Mouse (Mus musculus) heart, adult 2 months (tissue): Measurements from ENCODE around the gene 1700029H14Rik.

Experiments
- CTCF ChIP-seq: fragments of 200-600 bp; IDR thresholded peaks from 2 replicates; pipeline ENCODE4 v1.8.1; 2022; ENCODE audit warnings: antibody characterized with exemption, mild to moderate bottlenecking, moderate library complexity
- EP300 ChIP-seq: fragments of 200-500 bp; IDR thresholded peaks from 2 replicates; pipeline ENCODE4 v1.6.1; 2011; ENCODE audit warnings: low read depth, low read length, control low read depth; ENCODE audit not compliant: insufficient read depth
- POLR2A ChIP-seq: fragments of 200-500 bp; IDR thresholded peaks from 2 replicates; pipeline ENCODE4 v1.6.1; 2011; ENCODE audit warnings: mild to moderate bottlenecking, low read depth, low read length, control low read depth; ENCODE audit not compliant: insufficient read depth

DNA sequence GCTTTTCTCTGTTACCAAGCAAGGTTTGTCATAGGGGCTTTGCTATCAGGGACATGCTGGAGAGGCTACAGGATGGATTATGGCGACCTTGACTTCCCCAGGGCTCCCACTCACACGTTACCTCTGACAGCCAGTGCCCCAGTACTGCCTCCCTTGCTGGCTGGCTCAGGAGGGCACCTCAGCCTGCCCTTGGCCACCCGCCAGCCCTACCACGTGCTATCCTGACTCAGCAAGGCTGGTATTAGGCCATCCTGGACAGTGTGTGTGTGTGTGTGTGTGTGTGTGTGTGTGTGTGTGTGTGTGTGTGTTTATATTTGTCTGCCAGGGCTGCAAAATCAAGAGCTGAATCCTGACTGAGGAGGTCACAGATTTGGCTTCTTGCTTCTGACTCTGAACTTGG lies 55.4 kb downstream of the 1700029H14Rik start:
- no peak for TF ChIP-seq CTCF
- peak; percentile 77 for TF ChIP-seq EP300
- no peak for TF ChIP-seq POLR2A
